Mouse (Mus musculus): ENCODE results near the gene Las1l. TPM values are rescaled to one million over a fixed set of nuclear protein-coding genes. Genes with fewer than 3 reads are reported as not detected.
"Not testable (repeated sequence)": the region's sequence is repeated elsewhere in the genome, so short reads cannot be mapped to it uniquely, and the experiment has no call there.

Las1l gene
- 55.4 and 84.0 TPM in 2 replicates for polyA plus RNA-seq (2012; rRNA removed)

DNA sequence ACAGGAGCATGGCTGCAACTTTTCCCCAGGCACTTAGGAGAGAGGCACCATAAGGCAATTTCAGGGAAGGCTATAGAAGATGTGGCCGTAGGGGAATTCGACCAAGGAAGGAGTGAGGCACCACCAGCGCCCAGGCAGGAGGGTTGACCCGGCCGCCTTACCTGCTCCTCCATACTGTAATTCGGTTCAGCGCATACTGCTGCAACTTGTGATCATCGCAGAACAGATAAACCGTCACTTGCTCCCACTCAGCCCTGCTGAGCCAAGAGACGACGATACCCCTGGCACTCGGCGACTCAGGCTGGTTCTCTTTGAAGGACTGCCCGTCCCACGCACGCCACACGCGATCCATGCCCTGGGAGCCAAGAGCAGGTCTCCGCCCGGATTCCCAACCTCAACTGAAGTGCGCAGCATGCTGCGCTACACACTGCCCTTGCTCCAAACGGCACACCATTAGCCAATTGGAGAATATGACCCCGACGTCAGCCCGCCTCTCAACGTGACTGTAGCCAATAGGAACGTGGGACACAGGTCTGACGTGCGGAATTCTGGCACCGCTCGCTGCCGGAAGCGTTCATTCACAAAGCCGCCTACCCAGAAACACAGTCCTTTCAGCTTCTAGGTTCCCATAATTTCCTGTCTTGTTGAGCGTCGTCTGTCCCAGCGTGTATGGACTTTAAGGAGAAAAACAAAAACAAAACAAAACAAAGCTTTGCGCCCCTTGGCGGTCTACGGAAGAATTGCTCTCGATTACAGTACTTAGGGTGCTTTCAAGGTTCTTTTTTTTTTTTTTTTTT, at the start of gene Las1l:
Gene Las1l, minus strand, starts transcription at position 466 of the 797 bp plus-strand sequence.
- no peak for TF ChIP-seq CTCF (IDR thresholded peaks at IDR 0.05; ENCODE audit: borderline replicate concordance, extremely low read depth, insufficient read depth, insufficient read length)
- TF ChIP-seq POLR2A (IDR thresholded peaks at IDR 0.05; ENCODE audit: borderline replicate concordance, extremely low read depth, insufficient read depth, insufficient read length, poor library complexity, severe bottlenecking) = peak; percentile 33; the same call in 1 of the 2 replicates
- DNase-seq (ENCODE audit: low read depth) = peak; percentile 98

- peak; percentile 6 for DNase-seq (ENCODE audit: low read depth)
- TF ChIP-seq POLR2A (IDR thresholded peaks at IDR 0.05; ENCODE audit: borderline replicate concordance, extremely low read depth, insufficient read depth, insufficient read length, poor library complexity, severe bottlenecking) = no peak
- peak; percentile 37; the same call in 1 of the 2 replicates for TF ChIP-seq CTCF (IDR thresholded peaks at IDR 0.05; ENCODE audit: borderline replicate concordance, extremely low read depth, insufficient read depth, insufficient read length)
Measured at GRCm38 (mm10) chrX:96006395-96006794, 49.6 kb upstream of the Las1l start.

- no peak for DNase-seq (ENCODE audit: low read depth)
- TF ChIP-seq POLR2A (IDR thresholded peaks at IDR 0.05; ENCODE audit: borderline replicate concordance, extremely low read depth, insufficient read depth, insufficient read length, poor library complexity, severe bottlenecking) (no peak), CTCF (IDR thresholded peaks at IDR 0.05; ENCODE audit: borderline replicate concordance, extremely low read depth, insufficient read depth, insufficient read length) (0 out of 2 replicates have a peak, but pooled peaks have one; percentile 19)
Measured at GRCm38 (mm10) chrX:95999601-96000000, 42.8 kb upstream of the Las1l start.

DNA sequence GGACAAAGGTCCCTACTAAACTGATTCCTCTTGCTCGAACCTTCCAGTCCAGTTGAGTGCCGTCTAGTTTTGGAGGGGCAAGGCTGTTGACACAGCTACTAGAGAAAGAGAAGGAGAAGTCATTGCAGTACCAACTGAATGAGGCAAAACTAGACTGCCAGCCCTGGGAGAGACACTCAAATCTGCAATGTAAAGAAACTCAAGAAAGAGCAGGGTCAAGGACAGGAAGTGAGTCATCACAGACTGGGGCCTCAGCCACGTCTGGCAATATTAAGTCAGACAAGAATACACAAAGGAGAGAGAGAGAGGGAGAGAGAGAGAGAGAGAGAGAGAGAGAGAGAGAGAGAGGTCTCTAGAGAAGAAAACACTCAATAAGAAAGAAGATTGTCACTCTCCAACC, 36.4 kb upstream of the Las1l start:
- no peak for TF ChIP-seq POLR2A (IDR thresholded peaks at IDR 0.05; ENCODE audit: borderline replicate concordance, extremely low read depth, insufficient read depth, insufficient read length, poor library complexity, severe bottlenecking)
- TF ChIP-seq CTCF (IDR thresholded peaks at IDR 0.05; ENCODE audit: borderline replicate concordance, extremely low read depth, insufficient read depth, insufficient read length) = no peak
- no peak for DNase-seq (ENCODE audit: low read depth)

- no peak for DNase-seq (ENCODE audit: low read depth)
Measured at GRCm38 (mm10) chrX:95969936-95970335, 13.2 kb upstream of the Las1l start.

GRCm38 (mm10) chrX:95969116-95969515, 12.4 kb upstream of the Las1l start:
- DNase-seq (ENCODE audit: low read depth) = no peak
- TF ChIP-seq POLR2A (IDR thresholded peaks at IDR 0.05; ENCODE audit: borderline replicate concordance, extremely low read depth, insufficient read depth, insufficient read length, poor library complexity, severe bottlenecking) (no peak), CTCF (IDR thresholded peaks at IDR 0.05; ENCODE audit: borderline replicate concordance, extremely low read depth, insufficient read depth, insufficient read length) (no peak)

More at GRCm38 (mm10) chrX:95969936-95970335, 13.2 kb upstream of the Las1l start:
- TF ChIP-seq POLR2A (IDR thresholded peaks at IDR 0.05; ENCODE audit: borderline replicate concordance, extremely low read depth, insufficient read depth, insufficient read length, poor library complexity, severe bottlenecking) (no peak), CTCF (IDR thresholded peaks at IDR 0.05; ENCODE audit: borderline replicate concordance, extremely low read depth, insufficient read depth, insufficient read length) (no peak)

GRCm38 (mm10) chrX:95968594-95968965, 11.8 kb upstream of the Las1l start:
- TF ChIP-seq CTCF (IDR thresholded peaks at IDR 0.05; ENCODE audit: borderline replicate concordance, extremely low read depth, insufficient read depth, insufficient read length) (no peak), POLR2A (IDR thresholded peaks at IDR 0.05; ENCODE audit: borderline replicate concordance, extremely low read depth, insufficient read depth, insufficient read length, poor library complexity, severe bottlenecking) (peak; percentile 21; the same call in 1 of the 2 replicates)
- DNase-seq (ENCODE audit: low read depth) = peak; percentile 96

DNA sequence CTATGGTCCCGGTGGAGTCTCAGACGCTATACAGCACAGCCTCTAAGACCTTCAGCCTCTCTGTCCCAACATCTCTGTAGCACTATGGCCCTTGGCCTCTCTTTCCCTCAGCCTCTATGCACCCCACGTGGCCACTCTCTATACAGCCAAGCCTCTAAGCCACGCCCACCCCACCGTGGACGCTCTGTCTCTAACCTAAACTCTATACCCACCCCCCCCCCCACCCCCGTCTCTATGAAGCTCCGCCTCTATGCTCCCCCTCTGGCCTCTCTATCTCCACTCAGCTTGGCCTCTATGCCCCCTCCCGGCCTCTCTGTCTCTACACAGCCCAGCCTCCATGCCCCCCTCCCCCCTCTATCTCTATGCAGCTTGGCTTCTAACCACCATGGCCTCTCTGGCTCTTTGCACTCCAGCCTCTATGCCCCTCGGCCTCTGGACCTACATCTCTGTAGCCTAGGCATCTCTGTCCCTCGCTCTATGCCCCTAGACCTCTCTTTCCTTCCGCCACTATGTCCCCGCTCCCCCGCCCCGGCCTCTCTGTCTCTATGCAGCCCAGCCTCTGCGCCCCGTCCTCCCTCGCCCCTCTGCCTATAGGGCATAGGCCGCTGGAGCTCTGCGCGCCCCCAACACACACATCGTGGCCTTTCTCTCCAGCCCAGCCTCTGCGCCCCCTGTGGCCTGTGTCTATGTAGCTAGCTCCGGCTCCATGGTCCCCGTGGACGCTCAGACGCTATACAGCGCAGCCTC, 11.3 kb upstream of the Las1l start:
- peak; percentile 92 for DNase-seq (ENCODE audit: low read depth)
- TF ChIP-seq CTCF (IDR thresholded peaks at IDR 0.05; ENCODE audit: borderline replicate concordance, extremely low read depth, insufficient read depth, insufficient read length) (no peak), POLR2A (IDR thresholded peaks at IDR 0.05; ENCODE audit: borderline replicate concordance, extremely low read depth, insufficient read depth, insufficient read length, poor library complexity, severe bottlenecking) (no peak)

DNA sequence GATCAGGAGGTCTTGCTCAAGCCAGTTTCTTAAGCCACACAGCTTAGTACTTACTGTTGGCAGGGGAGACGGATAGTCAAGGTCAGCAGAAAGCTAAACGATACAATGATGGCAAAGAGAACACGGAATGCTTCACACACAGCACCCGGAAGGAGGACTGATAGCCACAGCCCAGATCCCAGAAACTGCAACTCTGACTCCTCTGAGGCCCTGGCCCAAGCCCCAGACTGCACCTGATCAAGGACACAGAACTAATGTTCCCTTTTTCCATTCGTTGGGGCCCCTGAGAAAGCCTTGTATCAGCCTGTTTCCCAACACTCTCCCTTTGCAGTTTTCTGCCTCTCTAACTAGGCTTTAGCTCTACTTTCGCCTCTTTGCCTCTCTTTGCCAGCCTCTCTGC, 8.3 kb upstream of the Las1l start:
- no peak for TF ChIP-seq CTCF (IDR thresholded peaks at IDR 0.05; ENCODE audit: borderline replicate concordance, extremely low read depth, insufficient read depth, insufficient read length)

DNA sequence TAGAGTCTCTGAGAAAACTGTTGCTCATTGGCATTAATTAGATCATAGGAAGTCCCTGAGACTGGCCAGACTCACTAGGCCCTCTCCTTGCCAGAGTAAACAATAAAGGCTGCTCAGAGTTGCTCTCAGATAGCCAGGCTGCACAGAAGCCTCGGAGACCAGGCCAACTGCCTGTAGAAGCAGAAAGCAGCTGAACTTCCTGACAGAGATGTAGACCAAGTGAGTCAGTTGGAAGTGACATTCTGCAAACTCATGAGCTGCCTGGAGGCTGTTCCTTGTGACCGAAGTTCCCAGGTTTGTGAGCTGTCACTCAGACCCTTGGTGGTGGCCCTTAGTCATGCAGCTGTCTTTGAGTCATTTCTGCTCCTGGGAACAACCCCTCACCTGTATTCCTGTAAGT, 6.6 kb upstream of the Las1l start:
- TF ChIP-seq POLR2A (IDR thresholded peaks at IDR 0.05; ENCODE audit: borderline replicate concordance, extremely low read depth, insufficient read depth, insufficient read length, poor library complexity, severe bottlenecking) (no peak), CTCF (IDR thresholded peaks at IDR 0.05; ENCODE audit: borderline replicate concordance, extremely low read depth, insufficient read depth, insufficient read length) (no peak)
- no peak for DNase-seq (ENCODE audit: low read depth)

More for the DNA sequence above, 8.3 kb upstream of the Las1l start:
- no peak for DNase-seq (ENCODE audit: low read depth)

- DNase-seq (ENCODE audit: low read depth) = not testable (repeated sequence)
Measured at GRCm38 (mm10) chrX:95957461-95957860, 699 bp upstream of the Las1l start.

DNA sequence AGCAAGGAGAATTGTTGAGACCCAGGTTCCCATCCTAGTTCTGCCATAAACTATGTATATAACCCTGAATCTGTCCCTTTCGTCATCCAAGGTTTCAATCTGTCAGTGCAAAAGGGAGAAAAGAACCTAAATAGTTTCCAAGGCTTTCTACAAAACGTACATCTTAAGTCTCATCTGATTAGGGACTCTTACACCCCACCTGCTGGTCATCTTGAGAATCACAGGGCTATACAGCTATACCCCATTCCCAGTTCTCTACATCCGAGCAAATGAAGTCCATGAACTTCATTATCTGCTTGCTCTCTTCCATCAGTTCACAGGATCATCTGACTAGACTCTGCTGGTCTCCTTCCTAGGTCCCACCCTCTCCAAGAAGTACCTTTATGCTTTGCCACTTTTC, 6.0 kb downstream of the Las1l start:
- TF ChIP-seq POLR2A (IDR thresholded peaks at IDR 0.05; ENCODE audit: borderline replicate concordance, extremely low read depth, insufficient read depth, insufficient read length, poor library complexity, severe bottlenecking) (no peak), CTCF (IDR thresholded peaks at IDR 0.05; ENCODE audit: borderline replicate concordance, extremely low read depth, insufficient read depth, insufficient read length) (peak; percentile 50; the same call in 1 of the 2 replicates)
- peak; percentile 50 for DNase-seq (ENCODE audit: low read depth)

Measured in brain, embryonic 14.5 days (tissue).